Mouse (Mus musculus) stomach, postnatal 0 days (tissue): ENCODE results near the gene Btbd9.

Experiments
- CTCF ChIP-seq: IDR thresholded peaks from 2 replicates; pipeline ENCODE4 v1.5.1; 2016; ENCODE audit warnings: antibody characterized with exemption, low read depth, mild to moderate bottlenecking, moderate library complexity
- EP300 ChIP-seq: optimal IDR thresholded peaks from 2 replicates; pipeline ENCODE3; 2016; ENCODE audit warnings: antibody characterized with exemption

DNA sequence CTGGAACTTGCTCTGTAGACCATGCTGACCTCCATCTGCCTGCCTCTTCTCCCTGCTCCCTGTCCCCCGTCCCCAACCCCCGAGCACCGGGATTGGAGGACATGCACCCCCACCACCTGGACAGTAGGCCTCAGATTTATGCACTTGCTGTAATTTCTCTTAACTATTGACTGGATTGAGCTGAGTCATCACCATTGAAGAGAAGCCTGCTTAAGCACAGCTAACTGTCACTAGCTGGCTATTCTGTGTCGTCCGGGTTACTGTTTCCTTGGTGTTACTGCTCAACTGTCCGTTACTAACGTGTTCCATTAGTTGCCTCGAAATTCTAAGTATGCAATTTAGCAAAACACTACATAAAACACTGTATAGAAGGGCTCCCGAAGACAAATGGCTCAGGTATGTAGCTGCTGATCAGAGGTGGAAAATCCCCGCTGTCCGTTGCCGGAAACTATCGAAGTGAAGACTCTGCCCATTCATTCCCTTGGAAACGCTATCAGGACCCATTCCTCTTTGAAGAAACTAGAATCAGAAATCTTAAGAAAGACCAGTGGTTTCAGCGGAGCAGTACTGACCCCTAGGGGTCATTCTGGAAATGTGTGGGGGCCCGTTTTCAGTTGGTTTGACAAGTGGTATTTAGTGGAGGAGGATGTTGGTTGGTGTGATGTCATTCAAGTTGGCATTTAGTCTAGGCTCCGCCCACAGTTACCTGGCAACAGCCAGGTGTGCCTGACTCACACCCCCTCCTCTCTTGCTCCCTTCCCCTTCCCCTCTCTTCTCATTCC, 14.3 kb upstream of the Btbd9 start:
- TF ChIP-seq CTCF: peak; percentile 80
- TF ChIP-seq EP300: no peak
